Mouse (Mus musculus): ENCODE data around the gene Napsa. TPM values are rescaled to one million over a fixed set of nuclear protein-coding genes. Genes with fewer than 3 reads are reported as not detected.

Gene Napsa
- polyA plus RNA-seq, 1 experiment, result not detected

DNA sequence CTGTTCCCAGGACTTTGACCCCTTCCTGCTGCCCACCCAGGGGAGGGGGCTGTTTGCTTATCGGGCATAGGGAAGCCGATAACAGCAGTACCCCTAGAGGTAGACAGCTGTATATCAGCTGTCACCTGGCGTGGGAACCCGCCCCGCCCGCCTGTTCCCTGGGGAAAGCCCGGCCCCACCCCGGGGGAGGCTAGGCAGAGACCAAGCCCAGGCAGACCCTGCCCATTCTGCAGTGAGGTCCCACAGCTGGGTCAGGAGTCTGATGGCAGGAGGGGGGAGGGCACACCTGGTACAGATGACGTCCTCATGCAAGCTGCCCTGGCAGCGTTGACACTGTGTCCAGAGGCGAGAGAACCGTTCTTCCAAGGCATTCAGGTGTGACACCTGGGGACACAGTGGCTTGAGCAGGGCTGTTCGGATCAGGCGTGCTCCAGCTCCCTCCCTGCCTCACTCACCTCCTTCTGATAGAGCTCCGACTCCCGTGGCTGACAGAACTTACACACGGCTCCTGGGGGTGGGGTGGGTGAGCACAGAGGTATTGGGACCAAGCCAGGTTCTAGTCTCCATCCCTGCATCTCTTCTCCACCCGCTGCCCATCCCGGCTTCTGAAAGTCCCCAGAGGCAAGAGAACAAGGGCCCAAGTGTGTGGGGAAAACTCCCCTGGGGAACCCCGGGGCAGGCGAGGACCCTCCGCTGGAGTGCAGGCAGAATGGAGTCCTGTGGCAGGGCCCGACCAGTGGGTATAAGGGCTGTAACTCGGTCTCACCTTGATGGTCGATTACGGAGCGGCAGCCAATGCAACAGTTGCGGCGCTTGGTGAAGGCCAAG is 39.0 kb upstream of the Napsa start:
- no peaks in the 10 kb centered on the region for H3K27me3 ChIP-seq (ENCODE audit: control insufficient read depth, insufficient read depth, insufficient read length)
- TF ChIP-seq MYOG (IDR thresholded peaks at IDR 0.05; ENCODE audit: control insufficient read depth, extremely low read depth, insufficient read length) (no peak), MAX (IDR thresholded peaks at IDR 0.05) (no peak), CEBPB (IDR thresholded peaks at IDR 0.05; ENCODE audit: low read depth) (no peak), MYOD1 (IDR thresholded peaks at IDR 0.05; ENCODE audit: control insufficient read depth, insufficient read length, low read depth) (no peak), CTCF (IDR thresholded peaks at IDR 0.05; ENCODE audit: control insufficient read depth, insufficient read depth, insufficient read length) (no peak), FOSL1 (IDR thresholded peaks at IDR 0.05; ENCODE audit: insufficient read depth, low read length, poor library complexity, severe bottlenecking) (no peak), USF1 (IDR thresholded peaks at IDR 0.05; ENCODE audit: low read depth) (no peak)
- H3K4me3 ChIP-seq (ENCODE audit: insufficient read depth, poor library complexity, severe bottlenecking), result no peak overlapping the region
- H3ac ChIP-seq (ENCODE audit: control insufficient read depth, insufficient read length, low read depth), result no peak overlapping the region
- peaks cover 4% of the 10 kb centered on the region for H3K36me3 ChIP-seq (ENCODE audit: control insufficient read depth, insufficient read depth)
- no peaks in the 10 kb centered on the region for H3K79me2 ChIP-seq (ENCODE audit: control insufficient read depth, insufficient read depth)
- H3K79me3 ChIP-seq (ENCODE audit: low read depth), result no peaks in the 10 kb centered on the region

GRCm38 (mm10) chr7:44533746-44534045 is 38.5 kb upstream of the Napsa start:
- Histone ChIP-seq H3K79me2 (ENCODE audit: control insufficient read depth, insufficient read depth) (no peaks in the 10 kb centered on the region), H3K36me3 (ENCODE audit: control insufficient read depth, insufficient read depth) (peaks cover 4% of the 10 kb centered on the region), H3ac (ENCODE audit: control insufficient read depth, insufficient read length, low read depth) (no peak overlapping the region), H3K27me3 (ENCODE audit: control insufficient read depth, insufficient read depth, insufficient read length) (no peaks in the 10 kb centered on the region), H3K4me3 (ENCODE audit: insufficient read depth, poor library complexity, severe bottlenecking) (no peak overlapping the region), H3K79me3 (ENCODE audit: low read depth) (no peaks in the 10 kb centered on the region)
- TF ChIP-seq MYOD1 (IDR thresholded peaks at IDR 0.05; ENCODE audit: control insufficient read depth, insufficient read length, low read depth) (no peak), CTCF (IDR thresholded peaks at IDR 0.05; ENCODE audit: control insufficient read depth, insufficient read depth, insufficient read length) (no peak)

- H3K79me3 ChIP-seq (ENCODE audit: low read depth), result no peaks in the 10 kb centered on the region
- no peaks in the 10 kb centered on the region for H3K79me2 ChIP-seq (ENCODE audit: control insufficient read depth, insufficient read depth)
- no peak overlapping the region for H3K4me3 ChIP-seq (ENCODE audit: insufficient read depth, poor library complexity, severe bottlenecking)
- H3ac ChIP-seq (ENCODE audit: control insufficient read depth, insufficient read length, low read depth), result no peak overlapping the region
- no peak for TF ChIP-seq MAX (IDR thresholded peaks at IDR 0.05)
- no peak for TF ChIP-seq CEBPB (IDR thresholded peaks at IDR 0.05; ENCODE audit: low read depth)
- no peak for TF ChIP-seq USF1 (IDR thresholded peaks at IDR 0.05; ENCODE audit: low read depth)
- TF ChIP-seq MYOG (IDR thresholded peaks at IDR 0.05; ENCODE audit: control insufficient read depth, extremely low read depth, insufficient read length), result no peak
- no peak for TF ChIP-seq MYOD1 (IDR thresholded peaks at IDR 0.05; ENCODE audit: control insufficient read depth, insufficient read length, low read depth)
- TF ChIP-seq CTCF (IDR thresholded peaks at IDR 0.05; ENCODE audit: control insufficient read depth, insufficient read depth, insufficient read length), result no peak
- TF ChIP-seq FOSL1 (IDR thresholded peaks at IDR 0.05; ENCODE audit: insufficient read depth, low read length, poor library complexity, severe bottlenecking), result no peak
- no peaks in the 10 kb centered on the region for H3K27me3 ChIP-seq (ENCODE audit: control insufficient read depth, insufficient read depth, insufficient read length)
- H3K36me3 ChIP-seq (ENCODE audit: control insufficient read depth, insufficient read depth), result peaks cover 4% of the 10 kb centered on the region
Observed at GRCm38 (mm10) chr7:44534242-44534641, 37.9 kb upstream of the Napsa start.

GRCm38 (mm10) chr7:44534656-44535441 is 37.3 kb upstream of the Napsa start:
- no peaks in the 10 kb centered on the region for H3K27me3 ChIP-seq (ENCODE audit: control insufficient read depth, insufficient read depth, insufficient read length)
- peaks cover 4% of the 10 kb centered on the region for H3K36me3 ChIP-seq (ENCODE audit: control insufficient read depth, insufficient read depth)
- no peak overlapping the region for H3K4me3 ChIP-seq (ENCODE audit: insufficient read depth, poor library complexity, severe bottlenecking)
- TF ChIP-seq MAX (IDR thresholded peaks at IDR 0.05) (no peak), CTCF (IDR thresholded peaks at IDR 0.05; ENCODE audit: control insufficient read depth, insufficient read depth, insufficient read length) (no peak), FOSL1 (IDR thresholded peaks at IDR 0.05; ENCODE audit: insufficient read depth, low read length, poor library complexity, severe bottlenecking) (no peak)
- no peaks in the 10 kb centered on the region for H3K79me3 ChIP-seq (ENCODE audit: low read depth)
- H3K79me2 ChIP-seq (ENCODE audit: control insufficient read depth, insufficient read depth), result no peaks in the 10 kb centered on the region
- no peak overlapping the region for H3ac ChIP-seq (ENCODE audit: control insufficient read depth, insufficient read length, low read depth)

- TF ChIP-seq MYOD1 (IDR thresholded peaks at IDR 0.05; ENCODE audit: control insufficient read depth, insufficient read length, low read depth), result no peak
- no peak for TF ChIP-seq CEBPB (IDR thresholded peaks at IDR 0.05; ENCODE audit: low read depth)
- TF ChIP-seq MYOG (IDR thresholded peaks at IDR 0.05; ENCODE audit: control insufficient read depth, extremely low read depth, insufficient read length), result no peak
- no peak for TF ChIP-seq FOSL1 (IDR thresholded peaks at IDR 0.05; ENCODE audit: insufficient read depth, low read length, poor library complexity, severe bottlenecking)
- TF ChIP-seq MAX (IDR thresholded peaks at IDR 0.05), result no peak
- no peak for TF ChIP-seq USF1 (IDR thresholded peaks at IDR 0.05; ENCODE audit: low read depth)
- TF ChIP-seq CTCF (IDR thresholded peaks at IDR 0.05; ENCODE audit: control insufficient read depth, insufficient read depth, insufficient read length), result no peak
- no peaks in the 10 kb centered on the region for H3K27me3 ChIP-seq (ENCODE audit: control insufficient read depth, insufficient read depth, insufficient read length)
- peaks cover 4% of the 10 kb centered on the region for H3K36me3 ChIP-seq (ENCODE audit: control insufficient read depth, insufficient read depth)
- no peaks in the 10 kb centered on the region for H3K79me2 ChIP-seq (ENCODE audit: control insufficient read depth, insufficient read depth)
- no peak overlapping the region for H3ac ChIP-seq (ENCODE audit: control insufficient read depth, insufficient read length, low read depth)
- H3K4me3 ChIP-seq (ENCODE audit: insufficient read depth, poor library complexity, severe bottlenecking), result no peak overlapping the region
- no peaks in the 10 kb centered on the region for H3K79me3 ChIP-seq (ENCODE audit: low read depth)
Observed at GRCm38 (mm10) chr7:44535657-44536589, 36.3 kb upstream of the Napsa start.
